Comparison of ENCODE assay signal across 8 mouse cellular contexts in genomic region chr7:4527302-4527689, GRCm38 (mm10). TPM values are rescaled to one million over a fixed set of nuclear protein-coding genes. Genes with fewer than 3 reads are reported as not detected.
A peak's percentile ranks its signal among the peaks of the same experiment; 100 is the strongest.
DNase-seq lines count a peak whose midpoint lies in the region; ATAC-seq lines count a peak whose summit lies in the region.

No protein-coding gene starts in this region.

- 52% methylated on average over 18 of the region's 18 CpGs for WGBS in heart, embryonic 16.5 days
- WGBS in embryonic facial prominence, embryonic 11.5 days = 49% methylated on average over 18 of the region's 18 CpGs
- 47% methylated on average over 18 of the region's 18 CpGs for WGBS in intestine, embryonic 15.5 days
- 50% methylated on average over 18 of the region's 18 CpGs for whole genome bisulfite sequencing in midbrain, embryonic 16.5 days

- no peak overlapping the region for H3K9ac ChIP-seq in heart, embryonic 16.5 days (ENCODE audit: low read length)
- no peak overlapping the region for H3K9ac ChIP-seq in embryonic facial prominence, embryonic 11.5 days (replicated peaks; ENCODE audit: low read length)
- H3K9ac ChIP-seq in intestine, embryonic 15.5 days = no peak overlapping the region
- H3K9ac ChIP-seq in midbrain, embryonic 16.5 days (ENCODE audit: low read depth, low read length) = no peak overlapping the region

- H3K27ac ChIP-seq in heart, embryonic 16.5 days (ENCODE audit: low read length) = no peak overlapping the region
- H3K27ac ChIP-seq in embryonic facial prominence, embryonic 11.5 days (replicated peaks; ENCODE audit: low read depth, low read length) = no peak overlapping the region
- no peak overlapping the region for H3K27ac ChIP-seq in intestine, embryonic 15.5 days
- H3K27ac ChIP-seq in midbrain, embryonic 16.5 days (ENCODE audit: low read length) = no peak overlapping the region

- no peaks in the 10 kb centered on the region for H3K9me3 ChIP-seq in heart, embryonic 16.5 days (replicated peaks; ENCODE audit: control insufficient read depth, low read length)
- H3K9me3 ChIP-seq in embryonic facial prominence, embryonic 11.5 days (replicated peaks; ENCODE audit: control insufficient read depth, low read length) = no peaks in the 10 kb centered on the region
- H3K9me3 ChIP-seq in intestine, embryonic 15.5 days = no peaks in the 10 kb centered on the region
- no peaks in the 10 kb centered on the region for H3K9me3 ChIP-seq in midbrain, embryonic 16.5 days (replicated peaks; ENCODE audit: control insufficient read depth, low read length, poor library complexity, severe bottlenecking)

- ATAC-seq in heart, embryonic 16.5 days (replicated peaks; ENCODE audit: extremely low read depth, insufficient read depth, low FRiP score) = no peak
- 0 out of 2 replicates have a peak, but pooled peaks have one; percentile 2 for ATAC-seq in embryonic facial prominence, embryonic 11.5 days (replicated peaks; ENCODE audit: insufficient number of reproducible peaks, low FRiP score, low TSS enrichment, low read depth)
- ATAC-seq in intestine, embryonic 15.5 days = no peak
- peak; percentile 4; the same call in 1 of the 2 replicates for ATAC-seq in midbrain, embryonic 16.5 days

- peaks cover 17% of the 10 kb centered on the region for H3K4me1 ChIP-seq in heart, embryonic 16.5 days (ENCODE audit: control insufficient read depth, insufficient read depth, low read length)
- H3K4me1 ChIP-seq in embryonic facial prominence, embryonic 11.5 days (ENCODE audit: control insufficient read depth, insufficient read depth, low read length) = no peaks in the 10 kb centered on the region
- H3K4me1 ChIP-seq in intestine, embryonic 15.5 days (replicated peaks) = peaks cover 18% of the 10 kb centered on the region
- H3K4me1 ChIP-seq in midbrain, embryonic 16.5 days (ENCODE audit: control insufficient read depth, insufficient read depth, low read length) = peaks cover 11% of the 10 kb centered on the region

- H3K4me3 ChIP-seq in heart, embryonic 16.5 days (ENCODE audit: low read length) = no peak overlapping the region
- no peak overlapping the region for H3K4me3 ChIP-seq in embryonic facial prominence, embryonic 11.5 days (ENCODE audit: low read depth, low read length)
- 0 out of 2 replicates have a peak overlapping the region, but pooled peaks have one; percentile 5 for H3K4me3 ChIP-seq in intestine, embryonic 15.5 days (replicated peaks)
- H3K4me3 ChIP-seq in midbrain, embryonic 16.5 days (ENCODE audit: low read depth, low read length) = no peak overlapping the region

- H3K27me3 ChIP-seq in heart, embryonic 16.5 days (ENCODE audit: control insufficient read depth, insufficient read depth, low read length) = peaks cover 3% of the 10 kb centered on the region; the same call in 1 of the 2 replicates
- H3K27me3 ChIP-seq in embryonic facial prominence, embryonic 11.5 days (ENCODE audit: control insufficient read depth, insufficient read depth, low read length) = no peaks in the 10 kb centered on the region
- no peaks in the 10 kb centered on the region for H3K27me3 ChIP-seq in intestine, embryonic 15.5 days (replicated peaks)
- H3K27me3 ChIP-seq in midbrain, embryonic 16.5 days (ENCODE audit: control insufficient read depth, insufficient read depth, low read depth, low read length) = peaks cover 5% of the 10 kb centered on the region

- no peaks in the 10 kb centered on the region for H3K36me3 ChIP-seq in heart, embryonic 16.5 days (ENCODE audit: control insufficient read depth, insufficient read depth)
- H3K36me3 ChIP-seq in embryonic facial prominence, embryonic 11.5 days (replicated peaks; ENCODE audit: control insufficient read depth, insufficient read depth, low read depth, low read length) = no peaks in the 10 kb centered on the region
- no peaks in the 10 kb centered on the region for H3K36me3 ChIP-seq in intestine, embryonic 15.5 days
- no peaks in the 10 kb centered on the region for H3K36me3 ChIP-seq in midbrain, embryonic 16.5 days (ENCODE audit: control insufficient read depth, insufficient read depth, low read length)

- H3K4me2 ChIP-seq in heart, embryonic 16.5 days (ENCODE audit: low read depth, low read length) = peak overlapping the region; percentile 69; the same call in 1 of the 2 replicates
- H3K4me2 ChIP-seq in embryonic facial prominence, embryonic 11.5 days (ENCODE audit: low read depth, low read length) = peak overlapping the region; percentile 56
- H3K4me2 ChIP-seq in intestine, embryonic 15.5 days (replicated peaks) = peak overlapping the region; percentile 76
- peak overlapping the region; percentile 62 for H3K4me2 ChIP-seq in midbrain, embryonic 16.5 days (ENCODE audit: low read length)

- no peak for DNase-seq in heart, postnatal 4 days
- DNase-seq in embryonic facial prominence, embryonic 11.5 days (ENCODE audit: low spot score) = no peak
- DNase-seq in layer of hippocampus, postnatal 14 days (ENCODE audit: low spot score in 2 of 2) = no peak
- no peak for DNase-seq in layer of hippocampus, postnatal 36 days
- no peak for DNase-seq in thymus, postnatal 4 days

RNA-seq across cellular contexts. Expression of gene Tnni3, which starts 3.3 kb away (rescaled TPM):
- 3,783 and 3,984 TPM in 2 replicates for polyA plus RNA-seq in heart, embryonic 16.5 days (2015; fragmentation: Nextera tagmentation; extraction: Ambion mirVana)
- total RNA-seq in heart, postnatal 4 days (2021) = 1,000 to 10,000 TPM; 4,693 to 5,168 TPM
- 2.6 and 9.9 TPM in 2 replicates for polyA plus RNA-seq in embryonic facial prominence, embryonic 11.5 days (2014; fragmentation: Nextera tagmentation; extraction: Ambion mirVana)
- polyA plus RNA-seq in intestine, embryonic 15.5 days (2015; fragmentation: Nextera tagmentation; extraction: Ambion mirVana) = 2.2 and 3.0 TPM in 2 replicates
- polyA plus RNA-seq in midbrain, embryonic 16.5 days (2015; fragmentation: Nextera tagmentation; extraction: Ambion mirVana) = 1.8 TPM in 2 replicates
- total RNA-seq in layer of hippocampus, postnatal 14 days (2021) = 1 to 10 TPM in 1 of 2 experiments, under 1 TPM in 1; 0.57 to 1.1 TPM
- 1 to 10 TPM in 1 of 2 experiments, under 1 TPM in 1; 0.70 to 1.3 TPM for total RNA-seq in layer of hippocampus, postnatal 36 days (2021)

RNA-seq across cellular contexts. Expression of gene Dnaaf3, which starts 5.0 kb away (rescaled TPM):
- 1.1 and 1.3 TPM in 2 replicates for polyA plus RNA-seq in heart, embryonic 16.5 days (2015; fragmentation: Nextera tagmentation; extraction: Ambion mirVana)
- total RNA-seq in heart, postnatal 4 days (2021) = under 1 TPM; 0.41 to 0.57 TPM
- 1.0 and 1.6 TPM in 2 replicates for polyA plus RNA-seq in embryonic facial prominence, embryonic 11.5 days (2014; fragmentation: Nextera tagmentation; extraction: Ambion mirVana)
- polyA plus RNA-seq in intestine, embryonic 15.5 days (2015; fragmentation: Nextera tagmentation; extraction: Ambion mirVana) = 1.1 TPM in 2 replicates
- polyA plus RNA-seq in midbrain, embryonic 16.5 days (2015; fragmentation: Nextera tagmentation; extraction: Ambion mirVana) = 2.2 and 2.4 TPM in 2 replicates
- total RNA-seq in layer of hippocampus, postnatal 14 days (2021) = 1 to 10 TPM in 1 of 2 experiments, under 1 TPM in 1; 0.83 to 1.1 TPM
- total RNA-seq in layer of hippocampus, postnatal 36 days (2021) = under 1 TPM; 0.38 to 0.65 TPM

RNA-seq across cellular contexts. Expression of gene Tnnt1, which starts 11.1 kb away (rescaled TPM):
- 170 and 190 TPM in 2 replicates for polyA plus RNA-seq in heart, embryonic 16.5 days (2015; fragmentation: Nextera tagmentation; extraction: Ambion mirVana)
- 10 to 100 TPM; 48.7 to 59.0 TPM for total RNA-seq in heart, postnatal 4 days (2021)
- polyA plus RNA-seq in embryonic facial prominence, embryonic 11.5 days (2014; fragmentation: Nextera tagmentation; extraction: Ambion mirVana) = 44.9 and 61.5 TPM in 2 replicates
- 21.3 and 27.1 TPM in 2 replicates for polyA plus RNA-seq in intestine, embryonic 15.5 days (2015; fragmentation: Nextera tagmentation; extraction: Ambion mirVana)
- polyA plus RNA-seq in midbrain, embryonic 16.5 days (2015; fragmentation: Nextera tagmentation; extraction: Ambion mirVana) = 3.2 and 3.6 TPM in 2 replicates
- 1 to 10 TPM; 1.9 to 8.6 TPM for total RNA-seq in layer of hippocampus, postnatal 14 days (2021)
- 1 to 10 TPM; 1.1 to 4.2 TPM for total RNA-seq in layer of hippocampus, postnatal 36 days (2021)

RNA-seq across cellular contexts. Expression of gene Syt5, which starts 20.0 kb away (rescaled TPM):
- 1.9 and 3.4 TPM in 2 replicates for polyA plus RNA-seq in heart, embryonic 16.5 days (2015; fragmentation: Nextera tagmentation; extraction: Ambion mirVana)
- 1 to 10 TPM; 1.1 to 1.5 TPM for total RNA-seq in heart, postnatal 4 days (2021)
- polyA plus RNA-seq in embryonic facial prominence, embryonic 11.5 days (2014; fragmentation: Nextera tagmentation; extraction: Ambion mirVana) = 4.8 and 6.6 TPM in 2 replicates
- polyA plus RNA-seq in intestine, embryonic 15.5 days (2015; fragmentation: Nextera tagmentation; extraction: Ambion mirVana) = 7.3 and 7.7 TPM in 2 replicates
- polyA plus RNA-seq in midbrain, embryonic 16.5 days (2015; fragmentation: Nextera tagmentation; extraction: Ambion mirVana) = 185 and 186 TPM in 2 replicates
- 100 to 1,000 TPM; 193 to 200 TPM for total RNA-seq in layer of hippocampus, postnatal 14 days (2021)
- 100 to 1,000 TPM; 203 to 220 TPM for total RNA-seq in layer of hippocampus, postnatal 36 days (2021)

RNA-seq across cellular contexts. Expression of gene Ppp1r12c, which starts 25.8 kb away (rescaled TPM):
- polyA plus RNA-seq in heart, embryonic 16.5 days (2015; fragmentation: Nextera tagmentation; extraction: Ambion mirVana) = 28.6 and 39.8 TPM in 2 replicates
- total RNA-seq in heart, postnatal 4 days (2021) = 10 to 100 TPM; 89.8 to 92.3 TPM
- 33.0 and 35.3 TPM in 2 replicates for polyA plus RNA-seq in embryonic facial prominence, embryonic 11.5 days (2014; fragmentation: Nextera tagmentation; extraction: Ambion mirVana)
- 42.4 and 45.8 TPM in 2 replicates for polyA plus RNA-seq in intestine, embryonic 15.5 days (2015; fragmentation: Nextera tagmentation; extraction: Ambion mirVana)
- polyA plus RNA-seq in midbrain, embryonic 16.5 days (2015; fragmentation: Nextera tagmentation; extraction: Ambion mirVana) = 35.6 and 44.7 TPM in 2 replicates
- total RNA-seq in layer of hippocampus, postnatal 14 days (2021) = 100 to 1,000 TPM; 125 to 127 TPM
- 100 to 1,000 TPM; 146 to 164 TPM for total RNA-seq in layer of hippocampus, postnatal 36 days (2021)

Comparison
In these comparisons a context has a peak if more than half of its experiments do, and no peak if none do; other contexts are left out.
1. ATAC-seq: peak in embryonic facial prominence, embryonic 11.5 days (single experiment) and midbrain, embryonic 16.5 days (single experiment); none in heart, embryonic 16.5 days (single experiment) and intestine, embryonic 15.5 days (single experiment).
2. RNA of gene Tnni3, which starts 3.3 kb away (polyA plus RNA-seq): 3,783 to 3,984 TPM in heart, embryonic 16.5 days; 2.6 to 9.9 TPM in embryonic facial prominence, embryonic 11.5 days, 2.2 to 3.0 TPM in intestine, embryonic 15.5 days and 1.8 TPM in midbrain, embryonic 16.5 days; every median in the first group is over 100 times any median in the second.
3. Peak in every context shown above with its lines, with median percentiles within 50 percentile points of each other: H3K4me2 ChIP-seq.